Mouse (Mus musculus) MEL (cell line): ENCODE measurements at regions not wholly inside any gene's neighbourhood (a gene's known extent, or its start where the extent isn't known, plus 50 kb on each side); places are given as distances from the start of the nearest gene placed in this dataset.

Experiments used
- DNase-seq: peaks from one replicate; pipeline ENCODE4 v3.0.0; 2011; ENCODE audit warnings: low read depth, low spot score
- H3K27ac ChIP-seq: 2 replicates; pipeline ENCODE4 v1.5.1; 2012; ENCODE audit warnings: low read depth, mild to moderate bottlenecking, control low read depth, low read length, moderate library complexity; ENCODE audit not compliant: control insufficient read depth
- H3K27me3 ChIP-seq, 2 experiments: fragments of 150-350 bp in 1 of 2; sonication (generic) in 1 of 2; 2 replicates each; pipeline ENCODE4 v1.6.1; 2012; ENCODE audit warnings: low read length in 2 of 2, mild to moderate bottlenecking in 2 of 2, improper control_type of control experiment in 1 of 2, moderate library complexity in 1 of 2; ENCODE audit not compliant: insufficient read depth in 2 of 2, control insufficient read depth in 1 of 2
- H3K36me3 ChIP-seq, 2 experiments: 2 replicates each; pipeline ENCODE4 v1.6.1; 2012 to 2014; ENCODE audit warnings: low read length in 2 of 2, improper control_type of control experiment in 1 of 2, inconsistent platforms in 1 of 2, mild to moderate bottlenecking in 1 of 2; ENCODE audit not compliant: insufficient read depth in 2 of 2, control insufficient read depth in 1 of 2
- H3K4me1 ChIP-seq, 2 experiments: fragments of 150-350 bp in 1 of 2; sonication (generic) in 1 of 2; 2 replicates each; pipeline ENCODE4 v1.6.1; 2012; ENCODE audit warnings: low read length in 2 of 2, improper control_type of control experiment in 1 of 2, mild to moderate bottlenecking in 1 of 2; ENCODE audit not compliant: insufficient read depth in 2 of 2, control insufficient read depth in 1 of 2
- H3K4me3 ChIP-seq, 2 experiments: fragments of 150-350 bp in 1 of 2; sonication (generic) in 1 of 2; 2 replicates each; pipeline ENCODE4 v1.5.1; 2012; ENCODE audit warnings: low read depth in 2 of 2, low read length in 2 of 2, mild to moderate bottlenecking in 2 of 2, moderate library complexity in 2 of 2, control low read depth in 1 of 2, improper control_type of control experiment in 1 of 2; ENCODE audit not compliant: control insufficient read depth in 1 of 2, insufficient read depth in 1 of 2
- H3K79me2 ChIP-seq: 2 replicates; pipeline ENCODE4 v1.6.1; 2012; ENCODE audit warnings: mild to moderate bottlenecking, low read length, moderate library complexity; ENCODE audit not compliant: control insufficient read depth, poor library complexity, insufficient read depth
- H3K9ac ChIP-seq: 2 replicates; pipeline ENCODE4 v1.6.1; 2012; ENCODE audit warnings: low read depth, mild to moderate bottlenecking, control low read depth, low read length, moderate library complexity; ENCODE audit not compliant: control insufficient read depth, poor library complexity, severe bottlenecking
- H3K9me3 ChIP-seq: fragments of 150-350 bp; sonication (generic); replicated peaks from 2 replicates; pipeline ENCODE4 v1.6.1; 2012; ENCODE audit warnings: mild to moderate bottlenecking, low read length, improper control_type of control experiment, moderate library complexity; ENCODE audit not compliant: insufficient read depth
- BHLHE40 ChIP-seq: IDR thresholded peaks from 2 replicates; pipeline ENCODE4 v1.6.1; 2012; ENCODE audit warnings: low read depth, mild to moderate bottlenecking, inconsistent platforms, low read length, improper control_type of control experiment, borderline replicate concordance
- CHD2 ChIP-seq: IDR thresholded peaks from 2 replicates; pipeline ENCODE4 v1.6.1; 2011; ENCODE audit warnings: low read length, improper control_type of control experiment
- E2F4 ChIP-seq: IDR thresholded peaks from 2 replicates; pipeline ENCODE4 v1.6.1; 2011; ENCODE audit warnings: low read depth, low read length, improper control_type of control experiment, borderline replicate concordance
- EP300 ChIP-seq, 2 experiments: IDR thresholded peaks; 2 replicates each; pipeline ENCODE4 v1.6.1; 2011; ENCODE audit warnings: improper control_type of control experiment in 2 of 2, low read length in 2 of 2, low read depth in 1 of 2, mild to moderate bottlenecking in 1 of 2
- GABPA ChIP-seq: IDR thresholded peaks from 2 replicates; pipeline ENCODE4 v1.6.1; 2012; ENCODE audit warnings: low read depth, mild to moderate bottlenecking, inconsistent platforms, low read length, improper control_type of control experiment, moderate library complexity
- MAFK ChIP-seq: IDR thresholded peaks from 2 replicates; pipeline ENCODE4 v1.6.1; 2011; ENCODE audit warnings: low read depth, mild to moderate bottlenecking, low read length, improper control_type of control experiment, borderline replicate concordance
- MEF2A ChIP-seq: IDR thresholded peaks from 2 replicates; pipeline ENCODE4 v1.6.1; 2014; ENCODE audit warnings: low read depth, mild to moderate bottlenecking, inconsistent platforms, low read length, improper control_type of control experiment; ENCODE audit not compliant: poor library complexity, insufficient replicate concordance, severe bottlenecking; ENCODE audit errors: extremely low read depth
- MXI1 ChIP-seq: IDR thresholded peaks from 2 replicates; pipeline ENCODE4 v1.6.1; 2011; ENCODE audit warnings: mild to moderate bottlenecking, low read depth, low read length, improper control_type of control experiment
- MYB ChIP-seq: IDR thresholded peaks from 2 replicates; pipeline ENCODE4 v1.6.1; 2011; ENCODE audit warnings: mild to moderate bottlenecking, low read depth, low read length, improper control_type of control experiment
- MYC ChIP-seq: IDR thresholded peaks from 2 replicates; pipeline ENCODE4 v1.6.1; 2011; ENCODE audit warnings: low read depth, mild to moderate bottlenecking, low read length, improper control_type of control experiment, moderate library complexity
- NELFE ChIP-seq: IDR thresholded peaks from 2 replicates; pipeline ENCODE4 v1.6.1; 2011; ENCODE audit warnings: low read depth, low read length, improper control_type of control experiment
- NRF1 ChIP-seq: IDR thresholded peaks from 2 replicates; pipeline ENCODE4 v1.6.1; 2014; ENCODE audit warnings: low read depth, mild to moderate bottlenecking, inconsistent platforms, low read length, improper control_type of control experiment, moderate library complexity; ENCODE audit not compliant: poor library complexity, insufficient read depth, severe bottlenecking
- POLR2AphosphoS5 ChIP-seq: IDR thresholded peaks from 2 replicates; pipeline ENCODE4 v1.6.1; 2012; ENCODE audit warnings: low read depth, borderline replicate concordance, mild to moderate bottlenecking, inconsistent platforms, low read length, moderate library complexity, mixed read lengths
- RAD21 ChIP-seq: IDR thresholded peaks from 2 replicates; pipeline ENCODE4 v1.6.1; 2011; ENCODE audit warnings: mild to moderate bottlenecking, low read depth, low read length, improper control_type of control experiment
- UBTF ChIP-seq: IDR thresholded peaks from 2 replicates; pipeline ENCODE4 v1.6.1; 2012; ENCODE audit warnings: low read depth, mild to moderate bottlenecking, inconsistent platforms, low read length, improper control_type of control experiment, moderate library complexity, borderline replicate concordance; ENCODE audit not compliant: insufficient read depth
- USF1 ChIP-seq: IDR thresholded peaks from 2 replicates; pipeline ENCODE4 v1.6.1; 2014; ENCODE audit warnings: low read depth, mild to moderate bottlenecking, inconsistent platforms, low read length, improper control_type of control experiment, moderate library complexity
- USF2 ChIP-seq, 2 experiments: IDR thresholded peaks; 2 replicates each; pipeline ENCODE4 v1.6.1; 2011 to 2012; ENCODE audit warnings: improper control_type of control experiment in 2 of 2, low read length in 2 of 2, borderline replicate concordance in 1 of 2, inconsistent platforms in 1 of 2, low read depth in 1 of 2, mild to moderate bottlenecking in 1 of 2; ENCODE audit not compliant: insufficient read depth in 1 of 2
- ZC3H11A ChIP-seq: IDR thresholded peaks from 2 replicates; pipeline ENCODE4 v1.6.1; 2012; ENCODE audit warnings: low read depth, mild to moderate bottlenecking, inconsistent platforms, low read length, improper control_type of control experiment
- ZKSCAN1 ChIP-seq: IDR thresholded peaks from 2 replicates; pipeline ENCODE4 v1.6.1; 2012; ENCODE audit warnings: low read depth, mild to moderate bottlenecking, inconsistent platforms, low read length, improper control_type of control experiment, moderate library complexity

- TF ChIP-seq MYB (no peak), USF1 (no peak), RAD21 (no peak), MXI1 (no peak), ZKSCAN1 (no peak), MYC (no peak), NRF1 (no peak), NELFE (no peak)
- Histone ChIP-seq H3K4me3 (no peak overlapping the region), H3K27me3 (no peaks in the 10 kb centered on the region), H3K36me3 (no peaks in the 10 kb centered on the region), H3K79me2 (no peaks in the 10 kb centered on the region), H3K4me1 (no peaks in the 10 kb centered on the region), H3K9ac (no peak overlapping the region), H3K9me3 (no peaks in the 10 kb centered on the region), H3K27ac (no peak overlapping the region)
- DNase-seq, result no peak
These were observed 215.0 kb downstream of the Hs3st3b1 start for GRCm38 (mm10) chr11:63707093-63707492.

GRCm38 (mm10) chr11:63708412-63708811, 213.7 kb downstream of the Hs3st3b1 start:
- Histone ChIP-seq H3K27me3 (no peaks in the 10 kb centered on the region), H3K4me3 (no peak overlapping the region), H3K9me3 (no peaks in the 10 kb centered on the region), H3K27ac (no peak overlapping the region), H3K79me2 (no peaks in the 10 kb centered on the region)
- no peak for TF ChIP-seq MAFK
- TF ChIP-seq MEF2A, result no peak
- no peak for TF ChIP-seq CHD2
- TF ChIP-seq E2F4, result no peak
- no peak for TF ChIP-seq GABPA
- TF ChIP-seq ZC3H11A, result no peak
- TF ChIP-seq POLR2AphosphoS5, result no peak
- TF ChIP-seq UBTF, result no peak
- no peak for TF ChIP-seq USF2 (IDR thresholded peaks at IDR 0.05; ENCODE audit: borderline replicate concordance in 1 of 2, insufficient read depth in 1 of 2, low read depth in 1 of 2, low read length in 2 of 2)
- TF ChIP-seq BHLHE40, result no peak
- TF ChIP-seq EP300 (IDR thresholded peaks at IDR 0.05; ENCODE audit: low read depth in 1 of 2, low read length in 2 of 2), result no peak
- TF ChIP-seq, all 39 proteins: peak for 0
- no peak for DNase-seq
- H3K4me1 ChIP-seq, result no peaks in the 10 kb centered on the region
- H3K9ac ChIP-seq, result no peak overlapping the region
- no peaks in the 10 kb centered on the region for H3K36me3 ChIP-seq
